Mouse (Mus musculus) frontal cortex, postnatal 10 days (tissue): Measurements from ENCODE around the gene Tmem266.

Experiments used
- DNase-seq, 2 experiments: peaks; one replicate each; pipeline ENCODE4 v3.0.0; 2022; ENCODE audit warnings: low spot score in 2 of 2, mixed read lengths in 1 of 2

The Tmem266 gene

GRCm38 (mm10) chr9:55326515-55327233 lies at the start of gene Tmem266, which contains the start of gene Nrg4:
Gene Tmem266 (plus strand): TSS chr9:55326913.
Gene Nrg4 (minus strand): TSS chr9:55326844.
- peak; percentile 53 to 80 for DNase-seq

GRCm38 (mm10) chr9:55277562-55277961 lies 49.2 kb upstream of the Tmem266 start:
- no peak for DNase-seq

- no peak for DNase-seq
Measured at GRCm38 (mm10) chr9:55279114-55279825, 47.4 kb upstream of the Tmem266 start.

DNA sequence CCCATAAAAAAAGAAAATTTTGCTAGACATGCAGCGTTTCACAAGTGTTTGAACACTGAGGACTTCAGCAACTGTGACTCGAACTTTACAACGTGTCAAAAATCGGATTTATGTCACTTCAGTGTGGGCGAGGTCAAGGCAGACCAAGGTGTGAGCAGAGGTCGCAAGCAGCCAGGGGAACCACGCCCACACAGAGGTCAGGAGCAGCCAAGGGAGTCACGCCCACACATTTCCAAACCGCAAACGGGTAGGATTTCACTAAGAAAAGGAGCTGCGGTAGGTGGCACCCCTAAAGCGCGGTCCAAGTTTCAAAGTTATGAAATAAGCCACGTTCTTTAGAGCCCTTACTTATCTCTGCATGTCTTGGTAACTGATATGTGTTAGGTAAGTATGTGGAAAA lies 43.2 kb upstream of the Tmem266 start:
- DNase-seq, result no peak

- DNase-seq, result no peak
Measured at GRCm38 (mm10) chr9:55285197-55285596, 41.5 kb upstream of the Tmem266 start.

GRCm38 (mm10) chr9:55289475-55290198 lies 37.1 kb upstream of the Tmem266 start:
- DNase-seq, result no peak

DNA sequence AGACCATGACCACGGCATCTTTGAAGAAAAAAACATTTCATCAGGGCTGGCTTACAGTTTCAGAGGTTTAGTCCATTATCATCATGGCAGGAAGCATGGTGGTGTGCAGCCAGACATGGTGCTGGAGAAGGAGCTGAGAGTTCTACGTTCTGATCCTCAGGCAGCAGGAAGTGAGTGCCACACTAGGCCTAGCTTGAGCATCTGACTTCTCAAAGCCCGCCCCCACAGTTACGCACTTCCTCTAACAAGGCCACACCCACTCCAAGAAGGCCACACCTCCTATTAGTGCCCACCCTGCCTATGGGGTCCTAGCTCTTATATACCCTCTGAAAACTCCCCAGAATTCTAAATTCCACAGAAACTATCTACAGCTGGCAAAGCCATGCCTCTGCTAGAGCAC lies 34.7 kb upstream of the Tmem266 start:
- DNase-seq, result no peak

GRCm38 (mm10) chr9:55296221-55296620 lies 30.5 kb upstream of the Tmem266 start:
- no peak for DNase-seq

DNA sequence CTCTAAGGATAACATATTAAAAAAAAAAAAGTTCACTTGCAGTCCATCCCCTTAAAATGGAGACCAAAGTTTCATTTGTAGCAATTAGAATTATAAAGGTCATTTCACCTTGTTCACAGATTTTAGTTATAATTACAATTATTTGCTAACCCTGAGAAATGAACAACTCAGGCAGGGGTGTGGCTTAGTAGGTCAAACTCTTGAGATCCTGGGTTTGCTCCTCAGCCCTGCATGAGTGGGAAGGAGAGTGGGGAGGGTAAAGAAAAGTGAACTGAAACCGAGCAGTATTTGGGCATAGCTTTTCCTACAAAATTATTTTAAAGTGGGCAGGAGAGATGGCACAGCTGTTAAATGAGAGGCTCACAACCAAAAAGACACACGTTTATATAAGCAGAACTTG lies 19.6 kb upstream of the Tmem266 start:
- no peak for DNase-seq

- DNase-seq, result no peak
Measured at GRCm38 (mm10) chr9:55307557-55307956, 19.2 kb upstream of the Tmem266 start.

- DNase-seq, result no peak
Measured at GRCm38 (mm10) chr9:55308455-55308854, 18.3 kb upstream of the Tmem266 start.

DNA sequence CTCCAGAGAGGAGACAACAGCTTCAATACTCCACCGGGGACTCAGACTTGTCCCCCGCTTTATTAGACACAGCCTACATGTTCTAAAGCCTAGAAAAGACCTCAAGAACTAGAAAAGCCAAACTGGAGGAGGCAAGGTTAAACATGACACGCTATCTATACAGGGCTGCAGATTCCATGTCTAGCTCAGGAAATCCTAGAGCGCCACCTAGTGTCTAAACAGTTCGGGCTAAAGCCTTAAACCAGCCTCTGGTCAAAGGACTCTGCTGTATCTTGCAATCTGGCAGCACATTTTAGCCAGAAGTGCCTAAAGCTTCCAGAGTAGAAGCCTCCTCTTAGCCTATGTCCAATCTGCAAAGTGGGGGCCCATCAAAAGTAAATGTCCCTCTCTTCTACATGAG lies 15.2 kb upstream of the Tmem266 start:
- peak in 1 of 2 experiments; percentile 62 for DNase-seq

GRCm38 (mm10) chr9:55313619-55314261 lies 13.0 kb upstream of the Tmem266 start:
- no peak for DNase-seq

DNA sequence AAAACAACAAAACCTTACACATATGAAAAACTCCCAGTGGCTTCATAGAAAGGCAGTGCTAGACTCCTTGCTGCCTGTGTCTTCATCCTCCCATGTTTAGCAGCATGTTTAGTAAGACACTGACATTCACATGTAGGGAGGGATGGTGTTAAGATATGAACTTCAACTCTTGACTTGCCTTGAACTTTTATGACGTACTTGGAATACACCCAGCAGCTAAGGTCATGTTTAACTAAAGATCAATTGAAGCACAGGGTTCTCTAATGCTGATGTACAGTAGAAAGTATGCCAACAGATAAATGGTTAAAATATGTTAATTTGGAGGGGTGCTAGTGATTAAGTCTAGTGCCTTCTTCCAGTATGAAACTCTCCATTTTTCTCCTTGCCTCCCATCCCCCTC lies 4.1 kb upstream of the Tmem266 start:
- no peak for DNase-seq

- DNase-seq, result no peak
Measured at GRCm38 (mm10) chr9:55324085-55324484, 2.6 kb upstream of the Tmem266 start.

DNA sequence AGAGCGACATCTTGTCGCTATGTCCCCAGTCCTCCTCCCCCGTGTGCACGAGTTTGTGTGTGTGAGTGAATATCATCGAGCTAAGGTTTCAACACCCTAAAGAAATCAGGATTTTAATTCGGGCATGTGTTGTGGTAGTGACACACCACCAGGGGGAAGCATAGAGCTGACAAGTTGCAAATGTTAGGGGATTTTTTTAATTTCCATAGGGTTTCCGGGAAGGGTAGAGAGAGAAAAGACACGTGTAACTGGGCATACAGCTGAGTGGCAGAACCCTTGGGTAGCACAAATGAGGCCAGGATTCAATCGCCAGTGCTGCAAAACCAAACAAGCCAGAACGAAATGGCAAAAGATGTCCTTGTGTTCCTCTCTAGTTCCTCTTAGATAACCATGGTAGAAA lies 2.2 kb upstream of the Tmem266 start:
- DNase-seq, result no peak

DNA sequence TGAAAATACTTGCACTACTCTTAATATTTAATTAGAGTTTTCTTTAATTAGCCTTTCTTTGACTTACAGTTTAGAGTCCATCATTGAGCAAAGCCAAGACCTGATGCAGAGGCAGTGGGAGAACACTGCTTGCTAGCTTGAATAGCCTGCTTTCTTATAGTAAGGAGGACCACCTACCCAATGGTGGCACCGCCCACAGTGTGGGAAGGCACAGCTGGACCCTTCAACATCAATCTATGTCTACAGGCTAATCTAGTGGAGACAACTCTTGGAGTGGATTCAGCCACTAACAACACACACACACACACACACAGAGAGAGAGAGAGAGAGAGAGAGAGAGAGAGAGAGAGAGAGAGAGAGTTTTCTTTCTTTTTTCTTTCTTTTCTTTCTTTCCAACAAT lies 1.7 kb upstream of the Tmem266 start:
- no peak for DNase-seq

DNA sequence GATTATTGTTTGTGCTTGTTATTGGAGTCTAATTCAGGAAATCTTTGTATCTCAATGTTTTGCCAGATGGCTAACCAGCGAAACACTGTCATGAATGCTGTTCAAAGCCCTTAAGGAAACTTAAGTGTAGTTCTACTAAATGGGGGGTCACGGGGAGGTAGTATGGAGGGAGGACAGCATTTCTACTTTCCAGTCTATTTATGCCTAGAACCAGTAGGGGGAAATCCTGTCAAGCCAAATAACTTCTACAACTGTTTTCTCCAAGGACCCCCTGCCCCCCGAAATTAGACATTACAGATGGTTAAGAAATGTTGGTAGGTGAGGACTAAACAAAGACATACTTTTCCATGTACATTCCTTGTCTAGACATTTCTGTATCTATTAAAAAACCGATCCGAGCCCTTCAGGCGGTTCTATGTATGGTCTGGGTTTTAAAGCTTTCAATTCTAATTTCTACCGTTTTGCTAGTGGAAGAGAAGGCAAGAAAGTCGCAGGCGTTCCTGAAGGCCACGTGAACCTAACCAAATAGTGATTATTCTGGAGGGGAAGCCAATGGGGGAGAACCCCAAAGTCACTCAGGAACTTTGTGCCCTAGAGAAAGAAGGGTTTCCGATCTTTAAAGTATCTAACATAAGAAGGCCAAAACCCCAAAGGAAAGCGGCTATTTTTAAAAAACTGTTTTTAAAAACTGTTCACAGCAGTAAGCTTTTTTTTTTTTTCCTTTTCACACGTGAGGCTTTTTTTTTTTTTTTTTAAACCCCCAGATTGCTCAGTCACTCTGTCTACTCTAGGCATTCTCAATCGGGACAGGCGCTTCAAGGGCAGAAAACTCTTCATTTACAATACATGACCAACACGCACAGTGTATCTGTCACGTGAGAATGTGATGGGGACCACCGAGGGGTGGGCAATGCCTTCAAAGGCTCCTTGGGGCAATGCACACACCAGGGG lies 874 bp upstream of the Tmem266 start:
- DNase-seq, result no peak

DNA sequence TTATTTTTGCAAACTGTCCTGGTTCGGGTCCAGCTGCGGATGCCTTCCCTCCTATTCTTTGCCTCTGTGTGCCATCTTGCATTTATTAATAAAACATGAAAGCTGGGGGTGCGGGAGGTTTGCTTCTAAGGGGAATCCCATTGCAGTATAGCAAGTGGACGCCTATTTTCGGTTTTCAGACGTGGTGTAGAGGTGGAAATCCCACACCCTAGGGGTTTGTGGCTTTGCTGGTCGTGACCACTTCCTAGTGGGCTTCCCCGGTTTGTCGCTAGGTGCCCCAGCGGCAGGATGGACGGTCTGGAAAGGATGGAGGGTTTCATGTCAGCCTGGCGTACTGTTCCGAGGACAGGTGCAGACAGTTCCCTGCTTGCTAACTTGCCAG lies 512 bp downstream of the Tmem266 start:
- peak in 1 of 2 experiments; percentile 27 for DNase-seq

- no peak for DNase-seq
Measured at GRCm38 (mm10) chr9:55328151-55328918, 1.6 kb downstream of the Tmem266 start.
